Mouse (Mus musculus) megakaryocyte, embryonic 14.5 days (primary cell): ENCODE data around the gene Lgals9.

ENCODE experiments used
- FLI1 ChIP-seq: IDR thresholded peaks from 2 replicates; pipeline ENCODE4 v1.6.1; 2012; ENCODE audit warnings: low read length, inconsistent platforms, mixed read lengths
- GATA1 ChIP-seq: IDR thresholded peaks from 3 replicates; pipeline ENCODE4 v1.6.1; 2012; ENCODE audit warnings: mixed read lengths, low read length, inconsistent platforms, borderline replicate concordance

GRCm38 (mm10) chr11:78934727-78935126 is 50.0 kb downstream of the Lgals9 start:
- TF ChIP-seq GATA1 = no peak
- no peak for TF ChIP-seq FLI1
